Mouse (Mus musculus) neural tube, embryonic 11.5 days (tissue): ENCODE results near the gene D030056L22Rik. TPM values are rescaled to one million over a fixed set of nuclear protein-coding genes. Genes with fewer than 3 reads are reported as not detected.

Source experiments
- ATAC-seq: fragments of 200-750 bp; cut with Nextera tagmentation; 2 replicates; pipeline ENCODE4 v1.8.0; 2017; ENCODE audit warnings: moderate number of reproducible peaks, mild to moderate bottlenecking, moderate TSS enrichment, moderate library complexity; ENCODE audit not compliant: insufficient read depth, low FRiP score, low TSS enrichment
- DNase-seq: peaks from one replicate; pipeline ENCODE4 v3.0.0-alpha.2; 2015; ENCODE audit warnings: low spot score
- H3K27ac ChIP-seq: fragments of 300-500 bp; sonication (generic); 2 replicates; pipeline ENCODE4 v1.5.1; 2014; ENCODE audit warnings: low read depth, mild to moderate bottlenecking, low read length
- H3K27me3 ChIP-seq: fragments of 300-500 bp; sonication (generic); 2 replicates; pipeline ENCODE4 v1.6.1; 2014; ENCODE audit warnings: mild to moderate bottlenecking, low read length, mixed read lengths; ENCODE audit not compliant: control insufficient read depth, insufficient read depth
- H3K36me3 ChIP-seq: fragments of 300-500 bp; sonication (generic); 2 replicates; pipeline ENCODE4 v1.6.1; 2014; ENCODE audit warnings: mild to moderate bottlenecking, low read length, moderate library complexity, mixed read lengths; ENCODE audit not compliant: control insufficient read depth, insufficient read depth
- H3K4me1 ChIP-seq: fragments of 300-500 bp; sonication (generic); 2 replicates; pipeline ENCODE4 v1.6.1; 2014; ENCODE audit warnings: low read length, mixed read lengths; ENCODE audit not compliant: control insufficient read depth, insufficient read depth
- H3K4me2 ChIP-seq: fragments of 300-500 bp; sonication (generic); 2 replicates; pipeline ENCODE4 v1.6.1; 2014; ENCODE audit warnings: low read depth, mild to moderate bottlenecking, moderate library complexity
- H3K4me3 ChIP-seq: fragments of 300-500 bp; sonication (generic); 2 replicates; pipeline ENCODE4 v1.5.1; 2014; ENCODE audit warnings: low read depth, low read length
- H3K9ac ChIP-seq: fragments of 300-500 bp; sonication (generic); 2 replicates; pipeline ENCODE4 v1.6.1; 2014; ENCODE audit warnings: mild to moderate bottlenecking, low read length
- H3K9me3 ChIP-seq: fragments of 300-500 bp; sonication (generic); 2 replicates; pipeline ENCODE4 v1.6.1; 2016; ENCODE audit warnings: low read length; ENCODE audit not compliant: control insufficient read depth
- WGBS: fragments of 180-500 bp; shearing (Covaris S2); extraction: QIAGEN DNeasy Blood & Tissue Kit; methylation state at CpG from one replicate; pipeline ENCODE4 v1.1.7; 2014; 5-methylcytosine and 5-hydroxymethylcytosine counted together
- polyA plus RNA-seq: library from polyadenylated mRNA; unstranded; fragments of >200 nt; fragmentation: Nextera tagmentation; extraction: Ambion mirVana; gene quantifications from 2 replicates; pipeline ENCODE4 v1.2.1, GENCODE M21; 2014

Gene D030056L22Rik
- polyA plus RNA-seq, 1 experiment from 2014 or later, result 77.6 TPM

- WGBS, result 84% methylated on average over 3 of the region's 3 CpGs
- DNase-seq, result no peak
These were observed 25.4 kb upstream of the D030056L22Rik start for GRCm38 (mm10) chr19:18687556-18687955.

GRCm38 (mm10) chr19:18692176-18692575 is 20.8 kb upstream of the D030056L22Rik start:
- Histone ChIP-seq H3K9me3 (no peaks in the 10 kb centered on the region), H3K4me2 (no peak overlapping the region), H3K9ac (no peak overlapping the region), H3K36me3 (no peaks in the 10 kb centered on the region), H3K27ac (no peak overlapping the region), H3K4me3 (no peak overlapping the region), H3K27me3 (no peaks in the 10 kb centered on the region), H3K4me1 (no peaks in the 10 kb centered on the region)
- whole genome bisulfite sequencing, result 90% methylated on average over 3 of the region's 3 CpGs
- DNase-seq (no peak), ATAC-seq (no peak)

More at GRCm38 (mm10) chr19:18687556-18687955, 25.4 kb upstream of the D030056L22Rik start:
- no peak for ATAC-seq
- Histone ChIP-seq H3K9ac (no peak overlapping the region), H3K4me3 (no peak overlapping the region), H3K4me1 (no peaks in the 10 kb centered on the region), H3K27me3 (no peaks in the 10 kb centered on the region), H3K9me3 (no peaks in the 10 kb centered on the region), H3K4me2 (no peak overlapping the region), H3K36me3 (no peaks in the 10 kb centered on the region), H3K27ac (no peak overlapping the region)

GRCm38 (mm10) chr19:18692768-18693167 is 20.2 kb upstream of the D030056L22Rik start:
- Histone ChIP-seq H3K27me3 (no peaks in the 10 kb centered on the region), H3K4me3 (no peak overlapping the region), H3K27ac (no peak overlapping the region), H3K36me3 (no peaks in the 10 kb centered on the region), H3K4me1 (no peaks in the 10 kb centered on the region), H3K4me2 (no peak overlapping the region), H3K9ac (no peak overlapping the region), H3K9me3 (no peaks in the 10 kb centered on the region)
- ATAC-seq (no peak), DNase-seq (no peak)
- 84% methylated on average over 2 of the region's 2 CpGs for WGBS

GRCm38 (mm10) chr19:18695116-18695515 is 17.9 kb upstream of the D030056L22Rik start:
- Histone ChIP-seq H3K36me3 (no peaks in the 10 kb centered on the region), H3K27ac (no peak overlapping the region), H3K27me3 (no peaks in the 10 kb centered on the region), H3K9me3 (no peaks in the 10 kb centered on the region), H3K4me2 (no peak overlapping the region), H3K4me3 (no peak overlapping the region), H3K4me1 (no peaks in the 10 kb centered on the region), H3K9ac (no peak overlapping the region)
- ATAC-seq (no peak), DNase-seq (no peak)
- WGBS, result 94% methylated on average over 3 of the region's 3 CpGs

DNA sequence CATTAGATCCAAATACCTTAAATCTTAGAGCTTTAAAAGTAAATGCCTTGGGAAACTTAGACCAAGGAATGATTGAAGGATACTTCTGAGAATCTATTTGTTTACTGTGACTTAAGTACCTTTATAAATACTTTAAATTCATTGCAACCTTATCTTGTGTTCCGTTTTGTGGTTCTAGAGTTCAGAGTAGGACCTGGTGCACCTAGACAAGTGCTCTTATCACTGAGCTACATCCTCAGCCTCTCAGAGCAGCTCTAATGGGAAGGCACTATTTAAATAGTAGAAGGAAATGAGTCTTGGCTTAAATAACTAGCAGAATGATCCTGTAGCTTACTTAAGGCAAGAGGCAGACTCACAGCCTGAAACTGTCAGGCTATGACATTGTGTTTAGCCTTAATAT is 17.4 kb upstream of the D030056L22Rik start:
- Histone ChIP-seq H3K27me3 (no peaks in the 10 kb centered on the region), H3K4me3 (no peak overlapping the region), H3K4me1 (no peaks in the 10 kb centered on the region), H3K9me3 (no peaks in the 10 kb centered on the region), H3K4me2 (no peak overlapping the region), H3K36me3 (no peaks in the 10 kb centered on the region), H3K9ac (no peak overlapping the region), H3K27ac (no peak overlapping the region)
- 91% methylated on average over 1 of the region's 1 CpGs for WGBS
- DNase-seq, result no peak
- no peak for ATAC-seq

- ATAC-seq (no peak), DNase-seq (no peak)
- Histone ChIP-seq H3K4me1 (no peaks in the 10 kb centered on the region), H3K4me3 (no peak overlapping the region), H3K9me3 (no peaks in the 10 kb centered on the region), H3K36me3 (no peaks in the 10 kb centered on the region), H3K4me2 (no peak overlapping the region), H3K9ac (no peak overlapping the region), H3K27ac (no peak overlapping the region), H3K27me3 (no peaks in the 10 kb centered on the region)
These were observed 4.9 kb upstream of the D030056L22Rik start for GRCm38 (mm10) chr19:18708101-18708500.

DNA sequence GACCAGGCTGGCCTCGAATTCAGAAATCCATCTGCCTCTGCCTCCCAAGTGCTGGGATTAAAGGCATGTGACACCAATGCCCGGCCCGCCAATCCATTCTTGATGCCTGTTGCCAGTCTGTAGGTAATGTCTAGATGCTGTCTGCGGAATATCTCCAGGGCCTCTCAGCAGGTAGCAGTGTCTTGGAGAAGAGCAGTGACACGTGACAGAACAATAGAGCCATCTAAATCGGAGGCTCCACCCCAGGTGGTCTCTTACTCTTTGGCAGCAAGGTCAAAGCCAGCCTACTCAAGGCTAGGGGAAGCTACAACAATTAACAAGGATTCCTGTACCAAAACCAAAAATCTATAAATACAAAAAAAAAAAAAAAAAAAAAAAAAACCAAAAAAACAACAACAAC is 2.1 kb upstream of the D030056L22Rik start:
- Histone ChIP-seq H3K36me3 (no peaks in the 10 kb centered on the region), H3K27me3 (no peaks in the 10 kb centered on the region), H3K9ac (no peak overlapping the region), H3K4me2 (no peak overlapping the region), H3K4me1 (peaks cover 12% of the 10 kb centered on the region; the same call in 1 of the 2 replicates), H3K9me3 (no peaks in the 10 kb centered on the region), H3K27ac (no peak overlapping the region), H3K4me3 (no peak overlapping the region)
- ATAC-seq (no peak), DNase-seq (no peak)
- WGBS, result 71% methylated on average over 6 of the region's 6 CpGs

DNA sequence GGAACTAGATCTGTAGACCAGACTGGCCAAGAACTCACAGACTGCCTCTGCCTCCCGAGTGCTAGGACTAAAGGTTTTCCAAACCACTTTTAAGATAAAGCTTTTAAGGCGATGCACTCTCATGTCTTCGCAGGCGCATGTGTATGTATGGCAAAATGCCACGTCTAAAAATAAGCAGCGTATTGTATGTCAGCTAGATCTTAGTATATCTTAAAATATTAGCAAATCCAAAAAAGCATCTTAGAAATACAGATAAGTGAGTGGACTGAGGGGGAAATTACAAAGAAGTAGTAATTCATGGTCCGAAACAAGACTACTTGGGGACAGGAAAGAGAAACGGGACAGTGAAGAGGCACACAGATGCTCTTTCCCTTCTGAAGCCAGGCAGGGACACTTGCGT is 1.4 kb upstream of the D030056L22Rik start:
- ATAC-seq, result no peak
- WGBS, result 93% methylated on average over 9 of the region's 9 CpGs
- Histone ChIP-seq H3K36me3 (no peaks in the 10 kb centered on the region), H3K4me3 (no peak overlapping the region), H3K4me1 (peaks cover 12% of the 10 kb centered on the region; the same call in 1 of the 2 replicates), H3K27me3 (no peaks in the 10 kb centered on the region), H3K9ac (no peak overlapping the region), H3K9me3 (no peaks in the 10 kb centered on the region), H3K4me2 (no peak overlapping the region), H3K27ac (no peak overlapping the region)
- no peak for DNase-seq

DNA sequence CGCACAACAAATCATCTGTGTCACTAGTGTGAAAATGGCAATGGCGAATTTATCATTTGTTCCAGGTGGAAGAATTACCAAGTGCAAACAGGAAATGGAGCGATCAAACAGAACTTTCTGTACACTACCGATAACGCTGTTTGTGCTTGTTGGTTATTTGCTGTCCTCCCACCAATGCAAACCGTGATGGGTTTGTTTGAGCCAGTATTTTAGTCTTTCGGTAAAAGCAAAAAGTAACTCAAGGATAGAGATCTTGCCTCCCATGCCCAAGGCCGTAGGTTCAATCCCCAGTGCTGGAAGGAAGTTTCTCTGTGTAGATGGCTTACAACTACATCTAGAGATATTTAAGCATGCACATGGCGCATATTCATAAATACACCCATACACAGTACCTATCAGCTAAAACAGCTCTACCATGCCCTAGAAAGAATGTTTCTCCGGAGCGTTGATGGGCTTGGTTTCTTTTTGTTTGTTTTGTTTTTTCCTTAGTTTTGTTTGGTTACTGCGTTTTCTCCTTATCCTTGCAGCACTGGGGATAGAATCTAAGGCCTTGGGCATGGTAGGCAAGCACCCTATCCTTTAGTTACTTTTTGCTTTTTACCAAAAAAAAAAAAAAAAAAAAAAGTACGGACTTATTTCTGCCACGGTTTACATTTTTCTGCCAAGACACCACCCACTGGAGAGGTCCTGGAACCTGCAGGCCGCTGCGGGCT is 684 bp upstream of the D030056L22Rik start:
- no peak for DNase-seq

More for the DNA sequence above, 684 bp upstream of the D030056L22Rik start:
- no peaks in the 10 kb centered on the region for H3K27me3 ChIP-seq
- ATAC-seq, result no peak
- peaks cover 12% of the 10 kb centered on the region; the same call in 1 of the 2 replicates for H3K4me1 ChIP-seq
- WGBS, result 60% methylated on average over 16 of the region's 16 CpGs
- H3K4me2 ChIP-seq, result peak overlapping the region; percentile 53
- no peaks in the 10 kb centered on the region for H3K9me3 ChIP-seq
- H3K27ac ChIP-seq, result peak overlapping the region; percentile 89
- peak overlapping the region; percentile 86 for H3K9ac ChIP-seq
- no peaks in the 10 kb centered on the region for H3K36me3 ChIP-seq
- peak overlapping the region; percentile 88 for H3K4me3 ChIP-seq
